Mouse (Mus musculus): ENCODE measurements around the gene Mrc2. TPM values are rescaled to one million over a fixed set of nuclear protein-coding genes. Genes with fewer than 3 reads are reported as not detected.

Mrc2 gene
- polyA plus RNA-seq, 1 experiment from 2014 or later: 14.3 TPM

- H3K27me3 ChIP-seq (ENCODE audit: insufficient read depth, poor library complexity, severe bottlenecking): peaks cover 6% of the 10 kb centered on the region; the same call in 1 of the 2 replicates
- H3K9me3 ChIP-seq: no peaks in the 10 kb centered on the region
- DNase-seq (ENCODE audit: low spot score): peak; percentile 91
- peaks cover 71% of the 10 kb centered on the region for H3K4me1 ChIP-seq
- peak overlapping the region; percentile 74 for H3K4me3 ChIP-seq
- WGBS: under 1% methylated on average over 40 of the region's 40 CpGs
- no peaks in the 10 kb centered on the region for H3K36me3 ChIP-seq
- H3K27ac ChIP-seq: peak overlapping the region; percentile 92
Measured at GRCm38 (mm10) chr11:105362946-105363597, 70.6 kb downstream of the Mrc2 start.

DNA sequence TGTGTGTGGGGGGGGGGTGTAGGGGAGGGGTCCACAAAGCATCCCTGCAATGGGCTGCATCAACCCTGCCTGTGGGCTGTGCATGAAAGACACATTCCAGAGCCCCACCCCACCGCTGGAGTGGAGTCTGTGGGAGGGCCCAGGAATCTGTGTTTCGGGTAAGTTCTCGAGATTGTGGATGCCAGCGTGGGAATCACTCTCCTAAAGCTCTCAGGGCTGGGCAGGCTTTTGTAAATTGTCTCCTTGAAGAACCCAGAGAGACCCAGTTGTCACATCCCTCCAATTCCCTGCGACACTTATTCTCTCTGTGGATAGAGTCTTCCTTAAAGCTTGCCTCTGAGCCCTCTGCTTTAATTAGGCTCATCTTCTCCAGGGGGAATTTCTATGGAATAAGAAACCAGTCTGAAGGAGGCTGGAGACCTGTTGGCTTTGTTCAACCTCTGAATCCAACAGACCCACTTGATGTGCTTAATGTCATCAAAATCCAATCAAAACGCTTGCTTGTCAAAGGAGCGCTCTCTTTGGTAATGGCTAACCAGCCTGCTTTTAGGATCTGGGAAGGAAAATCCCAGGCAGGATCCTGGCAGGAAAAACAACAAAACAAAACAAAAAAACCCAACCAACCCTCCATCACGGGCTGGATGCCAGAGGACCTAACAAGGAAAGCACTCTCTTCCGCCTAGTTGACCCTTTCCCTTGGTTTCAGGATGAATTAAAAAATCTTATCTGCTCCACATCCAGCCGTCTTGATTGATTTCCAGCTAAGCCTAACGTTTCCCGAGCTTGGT is 71.3 kb downstream of the Mrc2 start:
- WGBS: 28% methylated on average over 12 of the region's 12 CpGs
- Histone ChIP-seq H3K27ac (peak overlapping the region; percentile 92), H3K27me3 (ENCODE audit: insufficient read depth, poor library complexity, severe bottlenecking) (peaks cover 6% of the 10 kb centered on the region; the same call in 1 of the 2 replicates), H3K4me3 (peak overlapping the region; percentile 74), H3K36me3 (no peaks in the 10 kb centered on the region), H3K4me1 (peaks cover 76% of the 10 kb centered on the region), H3K9me3 (no peaks in the 10 kb centered on the region)
- peak; percentile 72 for DNase-seq (ENCODE audit: low spot score)

DNA sequence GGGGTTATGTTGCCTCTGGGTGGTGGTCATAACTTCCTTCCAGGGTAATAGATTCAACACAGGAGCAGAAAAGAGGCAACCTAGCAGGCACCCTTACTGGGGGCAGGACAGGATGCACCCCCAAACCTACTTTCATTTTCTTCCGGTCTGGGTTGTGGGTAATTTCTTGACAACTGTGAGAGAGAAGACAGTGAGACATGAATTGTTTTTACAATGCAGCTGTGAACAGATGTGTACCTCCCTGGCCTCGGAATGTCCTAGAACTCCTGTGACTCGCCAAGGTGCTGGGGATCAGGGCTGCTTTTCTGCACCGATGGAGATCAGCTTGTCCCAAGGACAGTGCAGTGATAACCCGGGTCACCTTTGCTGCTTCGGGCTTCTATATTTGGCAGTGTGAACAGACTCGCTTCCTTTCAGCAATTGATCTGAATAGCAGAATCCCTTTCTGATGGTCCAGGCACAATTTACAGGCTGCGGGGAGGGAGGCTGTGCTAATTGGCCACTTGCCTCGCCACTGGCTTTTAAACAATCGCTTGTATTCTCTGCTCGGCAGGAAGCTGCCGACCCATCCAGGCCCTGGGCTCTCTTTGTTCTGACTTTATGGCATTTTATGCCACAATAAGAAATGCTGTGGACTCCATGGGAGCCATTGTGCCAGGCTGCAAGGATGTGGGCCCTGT is 72.1 kb downstream of the Mrc2 start:
- no peak for DNase-seq (ENCODE audit: low spot score)
- H3K4me1 ChIP-seq: peaks cover 73% of the 10 kb centered on the region
- H3K4me3 ChIP-seq: peak overlapping the region; percentile 74
- 11% methylated on average over 12 of the region's 12 CpGs for WGBS
- H3K9me3 ChIP-seq: no peaks in the 10 kb centered on the region
- 0 out of 2 replicates have a peak, but pooled peaks cover 3% of the 10 kb centered on the region for H3K36me3 ChIP-seq
- H3K27me3 ChIP-seq (ENCODE audit: insufficient read depth, poor library complexity, severe bottlenecking): peaks cover 6% of the 10 kb centered on the region; the same call in 1 of the 2 replicates
- H3K27ac ChIP-seq: peak overlapping the region; percentile 92

GRCm38 (mm10) chr11:105365611-105366010 is 73.2 kb downstream of the Mrc2 start:
- peaks cover 73% of the 10 kb centered on the region for H3K4me1 ChIP-seq
- peak overlapping the region; percentile 92 for H3K27ac ChIP-seq
- no peak for DNase-seq (ENCODE audit: low spot score)
- H3K9me3 ChIP-seq: no peaks in the 10 kb centered on the region
- H3K4me3 ChIP-seq: peak overlapping the region; percentile 13; the same call in 1 of the 2 replicates
- 52% methylated on average over 3 of the region's 3 CpGs for WGBS
- H3K27me3 ChIP-seq (ENCODE audit: insufficient read depth, poor library complexity, severe bottlenecking): peaks cover 6% of the 10 kb centered on the region; the same call in 1 of the 2 replicates
- H3K36me3 ChIP-seq: 0 out of 2 replicates have a peak, but pooled peaks cover 4% of the 10 kb centered on the region

GRCm38 (mm10) chr11:105366051-105366450 is 73.6 kb downstream of the Mrc2 start:
- peak overlapping the region; percentile 92 for H3K27ac ChIP-seq
- H3K36me3 ChIP-seq: 0 out of 2 replicates have a peak, but pooled peaks cover 4% of the 10 kb centered on the region
- H3K9me3 ChIP-seq: no peaks in the 10 kb centered on the region
- H3K4me1 ChIP-seq: peaks cover 73% of the 10 kb centered on the region
- peak; percentile 95 for DNase-seq (ENCODE audit: low spot score)
- H3K4me3 ChIP-seq: peak overlapping the region; percentile 13; the same call in 1 of the 2 replicates
- H3K27me3 ChIP-seq (ENCODE audit: insufficient read depth, poor library complexity, severe bottlenecking): peaks cover 2% of the 10 kb centered on the region; the same call in 1 of the 2 replicates
- WGBS: 23% methylated on average over 4 of the region's 4 CpGs

DNA sequence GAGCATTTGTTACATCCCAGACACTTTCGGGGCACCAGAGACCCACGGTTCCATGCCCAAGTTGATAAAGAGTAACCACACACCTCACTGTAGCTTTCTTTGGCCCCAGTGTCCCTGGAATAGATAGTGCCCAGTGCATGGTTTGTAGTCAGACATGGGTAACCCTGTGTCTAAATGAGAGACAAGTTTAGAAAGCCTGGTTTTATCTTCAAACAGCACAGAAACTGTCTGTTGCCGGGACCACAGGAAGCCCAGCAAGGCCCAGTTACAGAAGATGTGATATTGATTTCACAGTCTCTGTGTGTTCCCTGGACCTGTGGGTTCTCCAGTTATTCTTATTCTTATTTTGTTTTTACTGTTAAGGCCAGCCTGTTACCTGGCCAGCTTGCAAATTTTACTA is 74.7 kb downstream of the Mrc2 start:
- Histone ChIP-seq H3K27me3 (ENCODE audit: insufficient read depth, poor library complexity, severe bottlenecking) (no peaks in the 10 kb centered on the region), H3K27ac (peak overlapping the region; percentile 92; the same call in 1 of the 2 replicates), H3K9me3 (no peaks in the 10 kb centered on the region), H3K4me3 (no peak overlapping the region), H3K36me3 (0 out of 2 replicates have a peak, but pooled peaks cover 4% of the 10 kb centered on the region), H3K4me1 (peaks cover 78% of the 10 kb centered on the region)
- 54% methylated on average over 3 of the region's 3 CpGs for WGBS
- DNase-seq (ENCODE audit: low spot score): no peak

GRCm38 (mm10) chr11:105368833-105369232 is 76.4 kb downstream of the Mrc2 start:
- no peak for DNase-seq (ENCODE audit: low spot score)
- no peaks in the 10 kb centered on the region for H3K27me3 ChIP-seq (ENCODE audit: insufficient read depth, poor library complexity, severe bottlenecking)
- H3K9me3 ChIP-seq: no peaks in the 10 kb centered on the region
- 73% methylated on average over 5 of the region's 5 CpGs for WGBS
- no peak overlapping the region for H3K4me3 ChIP-seq
- peak overlapping the region; percentile 13; the same call in 1 of the 2 replicates for H3K27ac ChIP-seq
- H3K4me1 ChIP-seq: peaks cover 68% of the 10 kb centered on the region
- 0 out of 2 replicates have a peak, but pooled peaks cover 4% of the 10 kb centered on the region for H3K36me3 ChIP-seq

GRCm38 (mm10) chr11:105369526-105370386 is 77.3 kb downstream of the Mrc2 start:
- peaks cover 68% of the 10 kb centered on the region for H3K4me1 ChIP-seq
- 92% methylated on average over 13 of the region's 13 CpGs for WGBS
- DNase-seq (ENCODE audit: low spot score): no peak

DNA sequence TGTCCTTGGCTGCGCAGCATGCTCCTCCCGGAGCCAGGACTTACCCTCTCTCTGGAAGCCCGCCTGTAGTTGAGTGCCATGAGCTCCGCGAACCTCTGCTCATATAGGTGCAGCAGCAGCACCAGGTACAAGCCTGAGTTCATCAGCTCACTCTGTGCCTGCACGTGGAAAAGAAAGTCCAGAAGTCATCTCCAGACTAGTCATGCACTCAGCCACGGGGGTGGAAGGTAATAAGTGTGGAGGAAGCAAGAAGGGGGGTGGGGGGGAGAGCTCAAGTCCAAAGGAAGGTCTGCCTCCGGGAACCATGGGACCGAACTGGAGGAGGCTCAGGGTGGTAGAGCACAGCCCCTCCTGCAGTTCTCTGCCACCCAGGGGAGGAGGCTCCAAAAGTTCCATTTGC is 79.4 kb downstream of the Mrc2 start:
- H3K27ac ChIP-seq: peak overlapping the region; percentile 42; the same call in 1 of the 2 replicates
- no peaks in the 10 kb centered on the region for H3K9me3 ChIP-seq
- WGBS: 80% methylated on average over 9 of the region's 9 CpGs
- H3K27me3 ChIP-seq (ENCODE audit: insufficient read depth, poor library complexity, severe bottlenecking): no peaks in the 10 kb centered on the region
- peaks cover 56% of the 10 kb centered on the region for H3K4me1 ChIP-seq
- H3K4me3 ChIP-seq: no peak overlapping the region
- DNase-seq (ENCODE audit: low spot score): no peak
- 0 out of 2 replicates have a peak, but pooled peaks cover 4% of the 10 kb centered on the region for H3K36me3 ChIP-seq

More at GRCm38 (mm10) chr11:105369526-105370386, 77.3 kb downstream of the Mrc2 start:
- Histone ChIP-seq H3K27ac (no peak overlapping the region), H3K27me3 (ENCODE audit: insufficient read depth, poor library complexity, severe bottlenecking) (no peaks in the 10 kb centered on the region), H3K4me3 (no peak overlapping the region), H3K36me3 (0 out of 2 replicates have a peak, but pooled peaks cover 4% of the 10 kb centered on the region), H3K9me3 (no peaks in the 10 kb centered on the region)

DNA sequence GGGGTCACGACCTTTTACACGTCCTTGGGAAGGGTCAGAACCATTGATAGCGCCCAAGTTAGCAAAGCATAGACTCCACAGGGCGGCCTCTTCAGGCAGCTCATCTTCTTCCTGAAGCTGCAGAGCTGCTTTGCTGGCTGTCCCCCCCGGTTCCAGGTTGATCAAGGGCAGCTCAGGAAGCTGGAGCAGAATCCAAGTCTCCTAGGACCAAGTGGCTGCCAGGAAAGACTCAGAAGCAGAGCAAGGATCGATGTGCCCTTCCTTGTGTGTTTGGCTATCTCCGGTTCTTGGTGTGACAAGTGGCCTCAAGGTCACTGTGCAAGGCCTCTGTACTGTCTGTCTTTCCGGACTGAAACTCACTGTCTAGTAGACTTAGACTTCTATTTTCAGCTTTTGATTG is 81.4 kb downstream of the Mrc2 start:
- peaks cover 50% of the 10 kb centered on the region for H3K4me1 ChIP-seq
- H3K36me3 ChIP-seq: 0 out of 2 replicates have a peak, but pooled peaks cover 4% of the 10 kb centered on the region
- no peak for DNase-seq (ENCODE audit: low spot score)
- no peaks in the 10 kb centered on the region for H3K27me3 ChIP-seq (ENCODE audit: insufficient read depth, poor library complexity, severe bottlenecking)
- no peaks in the 10 kb centered on the region for H3K9me3 ChIP-seq
- no peak overlapping the region for H3K4me3 ChIP-seq
- WGBS: 41% methylated on average over 8 of the region's 8 CpGs
- peak overlapping the region; percentile 78 for H3K27ac ChIP-seq

- peak overlapping the region; percentile 78 for H3K27ac ChIP-seq
- 63% methylated on average over 10 of the region's 10 CpGs for WGBS
- H3K9me3 ChIP-seq: no peaks in the 10 kb centered on the region
- 0 out of 2 replicates have a peak, but pooled peaks cover under 1% of the 10 kb centered on the region for H3K36me3 ChIP-seq
- no peak overlapping the region for H3K4me3 ChIP-seq
- DNase-seq (ENCODE audit: low spot score): no peak
- H3K4me1 ChIP-seq: peaks cover 54% of the 10 kb centered on the region
- no peaks in the 10 kb centered on the region for H3K27me3 ChIP-seq (ENCODE audit: insufficient read depth, poor library complexity, severe bottlenecking)
Measured at GRCm38 (mm10) chr11:105374526-105375175, 82.2 kb downstream of the Mrc2 start.
